Mouse (Mus musculus) cerebellum, adult (tissue): ENCODE results near the gene Uts2b.
"Not testable (repeated sequence)": the region's sequence is repeated elsewhere in the genome, so short reads cannot be mapped to it uniquely, and the experiment has no call there.

Source experiments
- ATAC-seq: cut with Nextera tagmentation; 2 replicates; pipeline ENCODE4 v1.9.2; 2017; ENCODE audit warnings: mild to moderate bottlenecking, moderate library complexity, mixed read lengths; ENCODE audit not compliant: insufficient number of reproducible peaks, low FRiP score, low TSS enrichment

The Uts2b gene

DNA sequence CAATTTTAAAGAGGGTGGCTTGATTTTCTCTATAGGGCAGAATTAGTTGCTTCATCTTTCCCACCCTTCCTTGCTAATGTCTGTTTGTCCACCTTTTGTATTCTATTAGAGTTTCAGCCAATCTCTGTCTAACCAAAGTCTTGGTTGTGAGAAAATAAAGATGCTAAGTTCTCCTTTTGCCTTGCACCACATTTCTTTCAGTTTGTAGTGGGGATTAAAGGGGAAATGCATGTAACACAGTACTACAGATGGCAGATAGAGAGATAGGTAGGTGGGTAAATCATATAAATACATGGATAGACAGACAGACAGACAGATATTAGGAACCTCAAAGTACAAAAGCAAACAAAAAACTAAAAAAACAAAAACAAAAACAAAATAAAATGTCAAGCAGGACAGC, 6.5 kb upstream of the Uts2b start:
- ATAC-seq = no peak

DNA sequence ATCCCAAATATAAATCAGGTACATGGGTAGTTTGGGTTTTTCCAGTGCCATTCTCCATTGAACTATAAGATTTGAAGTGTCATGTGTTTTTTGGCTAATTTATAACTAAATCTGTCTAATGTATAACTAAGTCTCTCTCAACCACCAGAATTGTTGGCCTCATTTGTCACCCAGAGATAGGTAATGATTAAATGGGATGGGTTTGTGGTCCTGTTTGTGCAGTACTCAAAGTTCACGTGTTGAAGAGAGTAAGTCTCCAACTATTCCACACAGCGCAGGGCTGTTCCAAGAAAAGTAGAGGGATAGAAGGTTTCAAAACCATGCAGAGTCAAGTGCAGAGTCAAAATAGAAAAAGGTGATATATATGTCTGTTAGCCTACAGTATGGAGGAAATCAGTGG, 5.3 kb upstream of the Uts2b start:
- no peak for ATAC-seq

DNA sequence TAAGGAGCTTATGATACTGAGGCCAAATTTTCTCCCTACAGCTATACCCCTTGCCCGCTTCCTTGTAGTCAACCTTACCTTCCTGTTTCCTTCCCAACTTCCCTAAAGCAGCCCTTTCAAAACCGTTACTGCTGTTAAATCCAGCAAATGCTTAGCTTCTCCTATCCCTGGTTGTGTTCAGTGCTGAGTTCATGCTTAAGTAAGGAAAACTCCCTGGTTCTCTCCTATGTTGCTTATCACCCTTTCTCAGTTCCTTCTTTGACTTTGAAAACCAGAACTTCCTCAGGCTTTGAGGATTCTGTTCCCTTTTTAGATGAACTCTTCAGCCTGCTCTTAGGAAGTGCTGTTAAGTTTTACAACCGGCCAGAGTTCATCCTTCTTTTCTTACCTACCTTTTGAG, 4.1 kb upstream of the Uts2b start:
- no peak for ATAC-seq

DNA sequence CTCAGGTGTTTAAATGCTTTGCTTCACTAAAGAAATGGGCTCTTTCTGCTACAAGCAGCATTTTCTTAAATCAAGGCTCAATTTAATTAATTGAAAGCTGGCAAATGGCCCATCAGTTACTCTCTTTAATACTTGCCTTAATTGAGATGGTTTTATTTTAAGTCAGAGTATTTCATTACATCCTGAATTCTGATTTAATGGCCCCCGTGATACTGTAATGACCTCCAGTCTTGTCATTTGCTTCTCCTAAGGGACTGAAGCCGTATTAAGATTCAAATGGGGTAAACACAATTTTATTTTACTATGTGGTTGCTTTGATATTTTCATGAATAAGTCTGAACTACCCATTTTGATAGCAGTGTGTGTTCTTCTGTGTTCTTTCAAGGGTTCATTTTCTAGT, 661 bp upstream of the Uts2b start:
- ATAC-seq = no peak

DNA sequence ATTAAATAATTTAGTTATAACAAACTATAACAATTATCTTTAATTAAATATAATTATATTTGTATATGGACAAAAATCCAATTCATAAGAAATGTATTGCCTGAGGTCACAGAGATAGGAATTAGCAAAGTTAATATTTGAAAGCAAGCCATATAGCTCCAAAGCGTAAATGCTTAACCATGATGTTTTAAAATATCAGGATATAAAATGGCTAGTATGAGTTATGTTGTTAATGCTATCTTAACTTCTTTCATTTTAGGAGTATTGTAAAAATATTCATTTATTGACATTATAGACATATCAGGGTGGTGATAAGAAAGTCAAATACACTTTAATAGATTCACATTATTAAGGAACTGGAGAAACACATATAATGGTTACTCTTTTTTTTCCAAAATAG, 10.0 kb downstream of the Uts2b start:
- ATAC-seq = no peak

DNA sequence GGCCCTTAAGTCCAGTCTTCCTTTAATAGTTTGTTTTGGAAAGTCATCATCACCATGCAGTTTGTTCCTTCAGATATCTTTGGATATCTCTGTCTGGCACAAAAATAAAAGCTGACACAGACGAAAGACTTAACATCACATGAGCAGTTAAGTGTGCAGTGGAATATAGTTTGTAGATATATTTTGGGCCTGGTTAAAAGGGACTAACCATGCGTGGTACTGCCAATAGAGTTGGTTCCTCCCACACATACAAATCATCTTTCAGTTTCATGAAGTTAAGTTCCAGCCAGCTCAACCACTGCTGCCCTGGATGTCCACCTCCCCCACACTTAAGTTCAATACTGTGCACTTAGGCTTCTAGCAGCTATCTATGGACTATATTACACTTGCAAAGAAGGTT, 15.6 kb downstream of the Uts2b start:
- no peak for ATAC-seq

DNA sequence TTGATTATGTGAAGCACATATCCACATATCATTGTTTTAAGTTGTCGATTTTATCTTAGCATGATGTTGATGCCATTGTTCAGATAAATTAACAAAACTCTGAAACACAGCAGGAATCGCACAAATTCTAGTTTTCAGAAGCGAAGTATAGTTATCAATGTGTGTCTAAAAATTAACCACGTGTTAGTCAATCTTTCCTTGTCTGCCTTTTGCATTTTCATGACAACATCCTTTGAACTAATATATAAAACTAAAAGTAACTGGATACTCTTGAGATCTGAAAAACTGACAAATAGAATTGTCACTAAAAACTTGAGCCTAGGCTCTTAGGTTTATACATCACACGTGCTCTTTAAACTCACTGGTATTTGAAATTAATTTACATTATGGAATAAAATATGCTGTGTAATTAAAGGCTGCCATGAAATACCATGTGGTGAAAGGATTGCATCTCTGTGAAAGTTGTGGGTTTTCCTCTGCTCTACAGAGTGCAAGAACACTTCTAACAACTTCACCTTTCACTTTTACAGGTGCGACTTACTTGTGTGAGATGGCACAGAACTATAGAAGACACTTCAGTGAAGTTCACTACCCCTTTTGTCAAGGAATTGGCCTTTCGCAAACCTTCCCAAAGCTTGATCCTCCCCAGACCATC, 20.0 kb downstream of the Uts2b start:
- no peak for ATAC-seq

DNA sequence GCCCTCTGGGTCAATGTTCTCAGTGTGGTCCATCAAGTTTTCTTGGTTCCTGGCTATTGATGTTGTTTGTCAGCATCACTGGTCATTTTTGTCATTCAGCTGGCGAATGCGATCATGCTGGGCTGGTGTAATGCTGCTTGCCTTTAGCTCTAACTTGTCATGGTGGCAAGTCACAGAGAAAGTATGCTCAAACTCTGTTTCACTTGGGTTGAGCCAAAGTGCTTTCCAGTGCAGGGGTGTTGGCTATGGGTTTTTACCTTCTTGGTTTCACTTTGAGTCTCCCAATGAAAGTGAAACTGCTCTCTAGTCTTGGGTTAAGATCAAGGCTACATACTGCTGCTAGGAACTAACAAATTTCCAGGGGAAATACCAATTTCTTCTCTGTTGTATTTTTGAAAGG, 20.8 kb downstream of the Uts2b start:
- ATAC-seq = no peak

DNA sequence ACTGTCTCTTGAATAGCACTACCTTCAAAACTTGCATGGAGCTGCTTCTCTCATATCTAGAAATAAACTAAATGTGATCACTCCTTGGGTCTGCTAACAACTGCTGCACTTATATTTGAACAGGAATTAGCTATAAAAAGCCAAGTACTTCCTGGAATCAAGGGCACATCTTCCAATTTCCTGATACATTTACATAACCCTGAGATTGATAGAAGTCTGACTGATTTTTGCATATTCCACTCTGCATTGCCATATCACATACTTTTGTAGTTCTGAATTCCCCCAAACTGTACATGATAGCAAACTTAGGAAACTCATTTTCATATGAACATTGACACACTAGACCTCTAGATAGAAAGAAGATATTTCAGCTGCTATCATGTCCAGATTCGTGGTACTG, 21.7 kb downstream of the Uts2b start:
- ATAC-seq = no peak

DNA sequence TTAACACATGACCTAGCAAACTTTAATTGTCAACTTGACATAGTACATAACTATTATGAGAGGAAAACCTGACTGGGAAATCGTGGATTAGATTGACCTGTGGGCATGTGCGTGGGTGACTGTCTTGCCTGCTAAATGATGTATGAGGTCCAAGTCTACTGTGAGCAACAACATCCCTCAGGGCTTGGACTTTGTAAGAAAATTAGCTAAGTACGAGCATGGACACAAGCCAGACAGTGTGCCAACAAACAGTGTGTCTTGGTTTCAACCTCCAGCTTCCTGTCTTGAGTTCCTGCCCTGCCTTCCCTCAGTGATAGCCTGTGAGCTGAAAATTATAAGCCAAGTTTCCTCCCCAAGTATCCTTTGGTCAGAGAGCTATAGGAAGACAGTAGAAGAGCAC, 22.5 kb downstream of the Uts2b start:
- ATAC-seq = no peak

DNA sequence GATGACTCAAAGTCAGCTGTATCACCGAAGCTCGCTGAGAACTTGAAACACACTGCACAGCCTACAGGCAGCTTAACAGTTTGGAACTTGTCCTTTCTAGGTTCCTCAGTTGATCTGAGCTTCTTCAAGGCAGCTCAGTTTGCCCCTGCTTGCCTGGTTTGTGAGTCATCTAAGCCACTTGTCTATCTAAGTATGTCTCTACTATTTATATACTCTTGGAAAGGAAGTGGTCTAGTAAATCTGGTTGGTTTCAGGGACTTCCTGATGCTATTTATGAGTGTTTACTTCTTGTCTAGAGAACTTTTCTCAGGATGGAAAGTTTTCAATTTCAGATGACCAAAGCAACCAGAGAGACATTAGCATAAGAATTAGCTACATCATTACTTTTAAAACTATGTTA, 43.6 kb downstream of the Uts2b start:
- ATAC-seq = no peak

DNA sequence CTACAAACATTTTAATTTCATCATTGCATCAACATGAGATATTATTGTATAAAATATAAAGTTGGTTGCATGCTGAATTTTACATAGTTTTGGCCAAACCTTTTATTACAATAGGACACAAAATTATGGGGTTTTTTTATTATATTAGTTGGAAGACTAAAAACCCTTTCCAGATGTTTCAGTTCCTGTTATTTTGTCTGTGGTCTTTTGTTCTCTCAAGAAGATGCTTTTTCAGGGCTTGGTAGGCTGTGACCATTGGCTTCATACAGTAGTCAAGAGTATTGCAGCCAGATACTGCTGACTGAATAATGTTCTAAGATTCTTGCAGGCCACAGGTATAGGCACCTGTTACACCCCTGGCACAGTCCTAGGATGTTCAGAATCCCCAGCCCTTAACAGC, 48.0 kb downstream of the Uts2b start:
- no peak for ATAC-seq

DNA sequence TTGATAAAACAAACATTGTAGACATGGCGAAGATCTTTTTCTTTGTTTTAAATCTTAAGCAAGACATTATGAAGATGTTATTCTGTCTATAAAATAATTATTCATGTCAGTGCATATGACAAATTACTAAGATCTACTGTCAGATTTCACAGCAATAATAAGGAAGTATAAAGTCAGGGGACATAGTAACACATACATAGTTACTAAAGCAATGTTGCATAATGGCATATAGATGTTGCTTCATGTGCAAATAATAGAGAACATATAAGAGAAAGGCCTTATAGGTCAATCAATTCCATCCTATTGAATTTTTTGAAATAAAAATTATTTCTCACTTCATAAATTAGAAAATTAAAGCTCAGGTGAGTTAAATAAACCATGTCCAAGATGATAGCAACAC, 50.9 kb downstream of the Uts2b start:
- ATAC-seq = no peak

DNA sequence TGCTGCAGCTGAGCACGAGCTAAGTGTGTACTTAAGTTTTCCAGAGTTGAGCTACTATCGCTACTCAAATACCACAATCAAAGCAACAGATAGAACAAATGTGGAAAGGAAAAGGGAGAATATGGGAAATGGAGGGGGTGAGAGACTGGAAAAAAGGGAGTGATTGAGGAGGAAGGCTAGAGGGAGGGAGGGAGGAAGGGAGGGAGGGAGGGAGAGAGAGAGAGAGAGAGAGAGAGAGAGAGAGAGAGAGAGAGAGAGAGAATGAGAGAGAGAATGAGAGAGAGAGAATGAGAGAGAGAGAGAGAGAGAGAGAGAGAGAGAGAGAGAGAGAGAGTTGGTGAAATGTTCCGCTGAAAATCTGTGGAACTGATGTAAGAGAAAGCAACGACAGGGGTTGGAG, 62.9 kb downstream of the Uts2b start, which contains the start of gene Ostn:
Gene Ostn, plus strand, starts transcription at position 301 of the 400 bp plus-strand sequence.
- not testable (repeated sequence) for ATAC-seq
